In the genomic region with DNA sequence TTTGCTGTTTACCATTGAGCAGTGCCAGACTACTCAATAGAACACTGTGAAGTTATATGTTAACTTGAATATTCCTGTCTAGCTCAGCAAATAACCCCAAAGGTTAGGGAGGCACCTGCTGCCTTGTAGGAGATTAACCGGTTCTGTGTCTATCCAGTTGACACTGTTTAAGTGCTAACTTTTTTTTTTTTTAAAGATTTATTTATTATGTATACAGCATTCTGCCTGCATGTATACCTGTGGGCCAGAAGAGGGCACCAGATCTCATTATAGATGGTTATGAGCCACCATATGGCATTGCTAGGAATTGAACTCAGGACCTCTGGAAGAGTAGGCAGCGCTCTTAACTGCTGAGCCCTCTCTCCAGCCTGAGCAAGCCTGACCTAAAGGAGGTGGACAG, we compare ENCODE assay signal across 10 mouse cellular contexts. TPM values are rescaled to one million over a fixed set of nuclear protein-coding genes. Genes with fewer than 3 reads are reported as not detected.
DNase-seq lines count a peak whose midpoint lies in the region; ATAC-seq and TF ChIP-seq lines count a peak whose summit lies in the region.
"Had no signal": no experiment of that assay in that cellular context is flagged by ENCODE, and none has a peak within 500 bp of the region (broad histone marks: within the 10 kb centered on the region; RNA-seq: fewer than 3 reads in every experiment).

No protein-coding gene starts in this region.

- ATAC-seq in forebrain, postnatal 0 days = no peak
- no peak for ATAC-seq in forebrain, embryonic 16.5 days
- ATAC-seq in liver, postnatal 0 days = peak; percentile 12; the same call in 1 of the 2 replicates
- ATAC-seq in liver, embryonic 12.5 days = no peak

- H3K27ac ChIP-seq in forebrain, postnatal 0 days (ENCODE audit: low read depth, low read length) = no peak overlapping the region
- no peak overlapping the region for H3K27ac ChIP-seq in forebrain, embryonic 16.5 days (ENCODE audit: low read length)
- no peak overlapping the region for H3K27ac ChIP-seq in liver, postnatal 0 days (ENCODE audit: low read depth)
- no peak overlapping the region for H3K27ac ChIP-seq in liver, embryonic 12.5 days
- no peak overlapping the region for H3K27ac ChIP-seq in ES-E14 (ENCODE audit: insufficient read depth, low read depth, low read length, poor library complexity, severe bottlenecking)
- H3K27ac ChIP-seq: stomach, embryonic 15.5 days had no signal

- peaks cover 44% of the 10 kb centered on the region for H3K36me3 ChIP-seq in forebrain, postnatal 0 days (ENCODE audit: insufficient read depth)
- peaks cover 22% of the 10 kb centered on the region for H3K36me3 ChIP-seq in forebrain, embryonic 16.5 days (ENCODE audit: control insufficient read depth, insufficient read depth)
- peaks cover 11% of the 10 kb centered on the region for H3K36me3 ChIP-seq in liver, postnatal 0 days (replicated peaks; ENCODE audit: insufficient read depth, low read length)
- peaks cover 19% of the 10 kb centered on the region for H3K36me3 ChIP-seq in liver, embryonic 12.5 days
- H3K36me3 ChIP-seq in ES-E14 (ENCODE audit: control insufficient read depth, insufficient read depth, low read length, poor library complexity, severe bottlenecking) = peaks cover 10% of the 10 kb centered on the region; the same call in 1 of the 2 replicates
- H3K36me3 ChIP-seq: stomach, embryonic 15.5 days had no signal

- TF ChIP-seq CTCF in forebrain, postnatal 0 days (IDR thresholded peaks at IDR 0.05; ENCODE audit: low read depth) = peak; percentile 48
- TF ChIP-seq CTCF in liver, postnatal 0 days (IDR thresholded peaks at IDR 0.05; ENCODE audit: low read depth) = peak; percentile 74

- 85% methylated on average over 2 of the region's 2 CpGs for WGBS in forebrain, postnatal 0 days
- 78% methylated on average over 2 of the region's 2 CpGs for WGBS in forebrain, embryonic 16.5 days
- WGBS in liver, postnatal 0 days (ENCODE audit: insufficient replicate concordance) = 67% methylated on average over 2 of the region's 2 CpGs
- WGBS in liver, embryonic 12.5 days (ENCODE audit: insufficient replicate concordance) = 66% methylated on average over 2 of the region's 2 CpGs

- H3K27me3 ChIP-seq in forebrain, postnatal 0 days (ENCODE audit: insufficient read depth, low read length) = no peaks in the 10 kb centered on the region
- no peaks in the 10 kb centered on the region for H3K27me3 ChIP-seq in forebrain, embryonic 16.5 days (replicated peaks; ENCODE audit: control insufficient read depth, insufficient read depth, low read length)
- no peaks in the 10 kb centered on the region for H3K27me3 ChIP-seq in liver, postnatal 0 days (ENCODE audit: insufficient read depth, low read length)
- H3K27me3 ChIP-seq in liver, embryonic 12.5 days (replicated peaks) = no peaks in the 10 kb centered on the region
- H3K27me3 ChIP-seq: stomach, embryonic 15.5 days had no signal

- H3K4me2 ChIP-seq in forebrain, postnatal 0 days (ENCODE audit: low read depth) = no peak overlapping the region
- no peak overlapping the region for H3K4me2 ChIP-seq in forebrain, embryonic 16.5 days (ENCODE audit: low read length)
- no peak overlapping the region for H3K4me2 ChIP-seq in liver, postnatal 0 days (ENCODE audit: low read depth, low read length)
- no peak overlapping the region for H3K4me2 ChIP-seq in liver, embryonic 12.5 days
- H3K4me2 ChIP-seq: stomach, embryonic 15.5 days had no signal

- H3K9me3 ChIP-seq in forebrain, postnatal 0 days (ENCODE audit: low read length) = no peaks in the 10 kb centered on the region
- 0 out of 2 replicates have a peak, but pooled peaks cover 3% of the 10 kb centered on the region for H3K9me3 ChIP-seq in forebrain, embryonic 16.5 days (ENCODE audit: control insufficient read depth, low read length)
- H3K9me3 ChIP-seq in liver, postnatal 0 days (ENCODE audit: low read length) = no peaks in the 10 kb centered on the region
- H3K9me3 ChIP-seq in liver, embryonic 12.5 days (replicated peaks) = no peaks in the 10 kb centered on the region
- no peaks in the 10 kb centered on the region for H3K9me3 ChIP-seq in ES-E14 (ENCODE audit: control insufficient read depth, insufficient read depth, low read depth, low read length)
- H3K9me3 ChIP-seq: stomach, embryonic 15.5 days had no signal

- no peaks in the 10 kb centered on the region for H3K4me1 ChIP-seq in forebrain, postnatal 0 days (ENCODE audit: insufficient read depth)
- H3K4me1 ChIP-seq in forebrain, embryonic 16.5 days (replicated peaks; ENCODE audit: control insufficient read depth, insufficient read depth, low read length) = no peaks in the 10 kb centered on the region
- no peaks in the 10 kb centered on the region; the same call in 1 of the 2 replicates for H3K4me1 ChIP-seq in liver, postnatal 0 days (ENCODE audit: insufficient read depth)
- peaks cover 23% of the 10 kb centered on the region for H3K4me1 ChIP-seq in liver, embryonic 12.5 days
- peaks cover 0 to 3% of the 10 kb centered on the region in 2 experiments; a peak in 1 of 4 replicates for H3K4me1 ChIP-seq in ES-E14 (ENCODE audit: control insufficient read depth in 2 of 2, insufficient read depth in 2 of 2, low read length in 2 of 2, poor library complexity in 1 of 2)
- H3K4me1 ChIP-seq: stomach, embryonic 15.5 days had no signal

- no peak overlapping the region for H3K4me3 ChIP-seq in forebrain, postnatal 0 days (ENCODE audit: low read depth, low read length)
- no peak overlapping the region for H3K4me3 ChIP-seq in forebrain, embryonic 16.5 days (replicated peaks; ENCODE audit: low read length)
- H3K4me3 ChIP-seq in liver, postnatal 0 days (ENCODE audit: low read depth, low read length) = no peak overlapping the region
- no peak overlapping the region for H3K4me3 ChIP-seq in liver, embryonic 12.5 days
- H3K4me3 ChIP-seq in ES-E14 (ENCODE audit: insufficient read depth in 1 of 2, low read depth in 1 of 2, low read length in 2 of 2, poor library complexity in 1 of 2, severe bottlenecking in 1 of 2) = no peak overlapping the region
- H3K4me3 ChIP-seq: stomach, embryonic 15.5 days had no signal

- TF ChIP-seq EP300 in liver, postnatal 0 days (IDR thresholded peaks at IDR 0.05; ENCODE audit: low read depth) = no peak

- H3K9ac ChIP-seq in forebrain, postnatal 0 days = no peak overlapping the region
- H3K9ac ChIP-seq in forebrain, embryonic 16.5 days (replicated peaks; ENCODE audit: low read depth, low read length) = no peak overlapping the region
- H3K9ac ChIP-seq in liver, postnatal 0 days (replicated peaks) = no peak overlapping the region
- no peak overlapping the region for H3K9ac ChIP-seq in liver, embryonic 12.5 days
- no peak overlapping the region for H3K9ac ChIP-seq in ES-E14 (ENCODE audit: insufficient read depth, low read depth, low read length, poor library complexity, severe bottlenecking)
- H3K9ac ChIP-seq: stomach, embryonic 15.5 days had no signal

- in situ Hi-C loops in ES-E14 (cut with MboI; ENCODE audit: low sequenced_read_pairs in 2 of 2, unreplicated experiment in 2 of 2) = no loop called here

- DNase-seq in forebrain, postnatal 0 days = no peak
- no peak for DNase-seq in liver, postnatal 0 days
- DNase-seq in ES-E14 (ENCODE audit: low read depth, low spot score) = no peak
- peak; percentile 23 to 59 for DNase-seq in kidney, postnatal 25 days
- no peak for DNase-seq in cerebellum, adult 18-20 months
- no peak for DNase-seq in frontal cortex, postnatal 10 days (ENCODE audit: low spot score in 2 of 2)
- DNase-seq: gastrocnemius, postnatal 36 days had no signal

TF ChIP-seq in ES-E14, 5 proteins besides CTCF, POLR2A, EP300 and RAD21:
- peak; percentile 66; the same call in 1 of the 2 replicates for TF ChIP-seq ZNF384 (IDR thresholded peaks at IDR 0.05; ENCODE audit: low read depth, low read length)
- TF ChIP-seq HCFC1 (IDR thresholded peaks at IDR 0.05; ENCODE audit: borderline replicate concordance, insufficient read depth, low read length) = no peak
- TF ChIP-seq ZC3H11A (IDR thresholded peaks at IDR 0.05; ENCODE audit: borderline replicate concordance, low read depth, low read length) = no peak
TF ChIP-seq in ES-E14: peak in this region for 1.

RNA-seq across cellular contexts. Expression of a gene that starts 25.4 kb away (rescaled TPM):
- total RNA-seq in forebrain, postnatal 0 days (2014; rRNA removed) = 33.2 and 34.5 TPM in 2 replicates
- 38.6 and 42.7 TPM in 2 replicates for polyA plus RNA-seq in forebrain, postnatal 0 days (2015; fragmentation: Nextera tagmentation; extraction: Ambion mirVana)
- 44.4 and 48.9 TPM in 2 replicates for polyA plus RNA-seq in forebrain, embryonic 16.5 days (2015; fragmentation: Nextera tagmentation; extraction: Ambion mirVana)
- 4.6 and 4.8 TPM in 2 replicates for polyA plus RNA-seq in liver, postnatal 0 days (2015; fragmentation: Nextera tagmentation; extraction: Ambion mirVana)
- polyA plus RNA-seq in liver, embryonic 12.5 days (2016; fragmentation: Nextera tagmentation; extraction: Ambion mirVana) = 7.1 and 8.4 TPM in 2 replicates
- total RNA-seq in ES-E14 (2012; rRNA removed) = 34.7 and 36.3 TPM in 2 replicates

RNA-seq across cellular contexts. Expression of a gene that starts 43.1 kb away (rescaled TPM):
- 5.2 and 7.9 TPM in 2 replicates for total RNA-seq in forebrain, postnatal 0 days (2014; rRNA removed)
- 1.6 and 2.6 TPM in 2 replicates for polyA plus RNA-seq in forebrain, postnatal 0 days (2015; fragmentation: Nextera tagmentation; extraction: Ambion mirVana)
- polyA plus RNA-seq in forebrain, embryonic 16.5 days (2015; fragmentation: Nextera tagmentation; extraction: Ambion mirVana) = 3.8 and 4.3 TPM in 2 replicates
- 6.3 and 6.6 TPM in 2 replicates for polyA plus RNA-seq in liver, postnatal 0 days (2015; fragmentation: Nextera tagmentation; extraction: Ambion mirVana)
- 1.2 and 1.8 TPM in 2 replicates for polyA plus RNA-seq in liver, embryonic 12.5 days (2016; fragmentation: Nextera tagmentation; extraction: Ambion mirVana)
- 4.3 TPM in 2 replicates for total RNA-seq in ES-E14 (2012; rRNA removed)

RNA-seq across cellular contexts. Expression of a gene that starts 47.2 kb away (rescaled TPM):
- total RNA-seq in forebrain, postnatal 0 days (2014; rRNA removed) = 89.0 and 102 TPM in 2 replicates
- 36.0 and 44.0 TPM in 2 replicates for polyA plus RNA-seq in forebrain, postnatal 0 days (2015; fragmentation: Nextera tagmentation; extraction: Ambion mirVana)
- 39.4 and 50.8 TPM in 2 replicates for polyA plus RNA-seq in forebrain, embryonic 16.5 days (2015; fragmentation: Nextera tagmentation; extraction: Ambion mirVana)
- 10.9 and 14.1 TPM in 2 replicates for polyA plus RNA-seq in liver, postnatal 0 days (2015; fragmentation: Nextera tagmentation; extraction: Ambion mirVana)
- 9.5 and 9.9 TPM in 2 replicates for polyA plus RNA-seq in liver, embryonic 12.5 days (2016; fragmentation: Nextera tagmentation; extraction: Ambion mirVana)
- 10.7 and 15.4 TPM in 2 replicates for total RNA-seq in ES-E14 (2012; rRNA removed)

Comparison
In these comparisons a context has a peak if more than half of its experiments do, and no peak if none do; other contexts are left out.
1. DNase-seq: peak in kidney, postnatal 25 days (2 of 2); none in forebrain, postnatal 0 days (single experiment), liver, postnatal 0 days (single experiment), ES-E14 (single experiment), cerebellum, adult 18-20 months (0 of 2) and frontal cortex, postnatal 10 days (0 of 2).